Mouse (Mus musculus) spleen, adult 18-20 months (tissue): ENCODE results near the gene Wdr25.

ENCODE experiments used
- DNase-seq, 2 experiments: peaks; one replicate each; pipeline ENCODE4 v3.0.0; 2022; ENCODE audit warnings: mixed read lengths in 2 of 2

Wdr25 gene

GRCm38 (mm10) chr12:109074106-109074505 is 180.7 kb downstream of the Wdr25 start:
- DNase-seq, result peak in 1 of 2 experiments; percentile 25

DNA sequence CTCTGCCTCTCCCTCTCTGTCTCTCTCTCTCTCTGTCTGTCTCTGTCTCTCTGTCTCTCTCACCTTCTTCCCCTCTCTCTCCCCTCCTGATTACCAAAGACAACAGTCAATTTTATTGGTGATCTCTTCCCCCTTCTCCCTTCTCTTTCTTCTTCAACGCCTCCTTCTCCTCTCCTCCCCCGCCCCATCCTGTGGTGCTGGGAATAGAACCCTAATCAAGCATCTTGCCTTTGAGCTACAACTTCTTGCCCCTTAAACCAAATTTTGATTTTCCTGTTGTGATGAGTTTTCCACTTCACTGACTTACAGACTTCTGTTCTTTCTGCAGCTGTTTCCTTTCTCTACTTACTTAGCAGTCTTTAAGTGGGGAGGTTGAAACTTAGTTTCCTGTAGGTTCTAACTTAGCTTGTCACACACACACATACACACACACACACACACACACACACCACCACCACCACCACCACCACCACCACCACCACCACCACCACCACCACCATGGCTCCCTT is 181.4 kb downstream of the Wdr25 start:
- peak in 1 of 2 experiments; percentile 42 for DNase-seq

DNA sequence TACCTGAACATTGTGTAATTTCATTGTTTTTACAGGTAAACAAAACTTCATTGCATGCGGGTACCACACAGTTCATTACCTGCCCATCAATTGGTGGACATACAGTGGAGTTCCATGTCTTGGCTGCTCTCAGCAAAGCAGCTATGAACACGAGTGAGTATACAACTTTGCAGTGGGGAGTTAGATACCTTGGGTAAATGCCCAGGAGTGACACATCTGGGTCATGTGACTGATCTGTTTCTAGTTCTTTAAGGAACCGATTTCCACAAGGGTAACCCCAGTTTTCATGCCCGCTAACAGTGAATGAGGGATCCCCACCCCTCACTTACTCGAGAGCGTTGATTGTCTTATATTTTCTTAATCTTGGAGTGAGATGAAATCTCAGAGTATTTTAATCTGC is 183.6 kb downstream of the Wdr25 start:
- no peak for DNase-seq
